Mouse (Mus musculus) ES-E14 (cell line): Measurements from ENCODE around the gene Krt23. TPM values are rescaled to one million over a fixed set of nuclear protein-coding genes. Genes with fewer than 3 reads are reported as not detected.

ENCODE experiments used
- DNase-seq: peaks from one replicate; pipeline ENCODE4 v3.0.0-alpha.2; 2013; ENCODE audit warnings: low read depth, low spot score
- H3K27ac ChIP-seq: 2 replicates; pipeline ENCODE4 v1.5.1; 2012; ENCODE audit warnings: low read depth, mild to moderate bottlenecking, low read length, moderate library complexity, mixed read lengths; ENCODE audit not compliant: poor library complexity, insufficient read depth, severe bottlenecking
- H3K36me3 ChIP-seq: 2 replicates; pipeline ENCODE4 v1.6.1; 2012; ENCODE audit warnings: mild to moderate bottlenecking, low read length, moderate library complexity, mixed read lengths; ENCODE audit not compliant: control insufficient read depth, poor library complexity, insufficient read depth, severe bottlenecking
- H3K4me1 ChIP-seq, 2 experiments: fragments of 150-350 bp in 1 of 2; sonication (generic) in 1 of 2; 2 replicates each; pipeline ENCODE4 v1.6.1; 2012; ENCODE audit warnings: low read length in 2 of 2, mild to moderate bottlenecking in 1 of 2, mixed read lengths in 1 of 2; ENCODE audit not compliant: control insufficient read depth in 2 of 2, insufficient read depth in 2 of 2, poor library complexity in 1 of 2
- H3K4me3 ChIP-seq, 2 experiments: fragments of 150-350 bp in 1 of 2; sonication (generic) in 1 of 2; 2 replicates each; pipeline ENCODE4 v1.5.1; 2012; ENCODE audit warnings: low read length in 2 of 2, low read depth in 1 of 2, mild to moderate bottlenecking in 1 of 2, mixed read lengths in 1 of 2; ENCODE audit not compliant: insufficient read depth in 1 of 2, poor library complexity in 1 of 2, severe bottlenecking in 1 of 2
- H3K9ac ChIP-seq: 2 replicates; pipeline ENCODE4 v1.6.1; 2012; ENCODE audit warnings: low read depth, mild to moderate bottlenecking, low read length, mixed read lengths; ENCODE audit not compliant: poor library complexity, insufficient read depth, severe bottlenecking
- H3K9me3 ChIP-seq: fragments of 150-350 bp; sonication (generic); 2 replicates; pipeline ENCODE4 v1.6.1; 2012; ENCODE audit warnings: low read depth, mild to moderate bottlenecking, low read length; ENCODE audit not compliant: control insufficient read depth, insufficient read depth
- CHD2 ChIP-seq: IDR thresholded peaks from 2 replicates; pipeline ENCODE4 v1.6.1; 2014; ENCODE audit warnings: mild to moderate bottlenecking, low read depth, low read length, inconsistent platforms
- HCFC1 ChIP-seq: IDR thresholded peaks from 2 replicates; pipeline ENCODE4 v1.6.1; 2012; ENCODE audit warnings: low read length, inconsistent platforms, borderline replicate concordance; ENCODE audit not compliant: insufficient read depth
- MAFK ChIP-seq: IDR thresholded peaks from 2 replicates; pipeline ENCODE4 v1.6.1; 2014; ENCODE audit warnings: mild to moderate bottlenecking, low read depth, low read length, inconsistent platforms; ENCODE audit not compliant: insufficient read depth
- ZC3H11A ChIP-seq: IDR thresholded peaks from 2 replicates; pipeline ENCODE4 v1.6.1; 2012; ENCODE audit warnings: low read depth, mild to moderate bottlenecking, inconsistent platforms, low read length, borderline replicate concordance
- ZNF384 ChIP-seq: IDR thresholded peaks from 2 replicates; pipeline ENCODE4 v1.6.1; 2012; ENCODE audit warnings: low read depth, low read length, inconsistent platforms
- in situ Hi-C, 2 experiments: fragments of 600-800 bp; cut with MboI; formaldehyde crosslinking; loops; one replicate each; pipeline ENCODE4 v1.15.1; 2025; ENCODE audit warnings: low sequenced_read_pairs in 2 of 2, inconsistent platforms in 1 of 2; ENCODE audit not compliant: unreplicated experiment in 2 of 2
- total RNA-seq: library from RNA; depleted of rRNA; stranded (reverse); fragments of 300-350 nt; gene quantifications from 2 replicates; pipeline ENCODE4 v1.2.3, GENCODE M21; 2012

The Krt23 gene
- total RNA-seq, 1 experiment: 0.18 TPM

- Histone ChIP-seq H3K9ac (no peak overlapping the region), H3K4me3 (no peak overlapping the region), H3K36me3 (no peaks in the 10 kb centered on the region), H3K4me1 (0 out of 4 replicates have a peak, but pooled peaks cover 0 to 3% of the 10 kb centered on the region in 2 experiments), H3K9me3 (no peaks in the 10 kb centered on the region), H3K27ac (no peak overlapping the region)
- in situ Hi-C loops: loop anchor here in 1 of 2 experiments (5.0 to 10.0 kb wide), 2 partner anchors 81 to 832 kb away; no protein-coding TSS in a partner anchor
- peak; percentile 51 for DNase-seq
- TF ChIP-seq ZC3H11A (peak; percentile 86; the same call in 1 of the 2 replicates), CHD2 (no peak)
Observed at GRCm38 (mm10) chr11:99463155-99463554, 29.8 kb downstream of the Krt23 start.

GRCm38 (mm10) chr11:99461736-99462135 is 31.2 kb downstream of the Krt23 start:
- Histone ChIP-seq H3K27ac (no peak overlapping the region), H3K4me1 (0 out of 4 replicates have a peak, but pooled peaks cover 0 to 3% of the 10 kb centered on the region in 2 experiments), H3K36me3 (no peaks in the 10 kb centered on the region), H3K9ac (no peak overlapping the region), H3K4me3 (no peak overlapping the region), H3K9me3 (no peaks in the 10 kb centered on the region)
- no peak for DNase-seq
- in situ Hi-C loops: loop anchor here in 1 of 2 experiments (5.0 to 10.0 kb wide), 2 partner anchors 79 to 833 kb away; no protein-coding TSS in a partner anchor
- TF ChIP-seq MAFK (no peak), ZNF384 (no peak), HCFC1 (no peak), CHD2 (no peak), ZC3H11A (no peak)

GRCm38 (mm10) chr11:99458887-99459286 is 34.0 kb downstream of the Krt23 start:
- no peak for DNase-seq
- Histone ChIP-seq H3K9ac (no peak overlapping the region), H3K4me3 (no peak overlapping the region), H3K4me1 (0 out of 4 replicates have a peak, but pooled peaks cover 2 to 3% of the 10 kb centered on the region in 2 experiments), H3K27ac (no peak overlapping the region), H3K9me3 (no peaks in the 10 kb centered on the region), H3K36me3 (no peaks in the 10 kb centered on the region)
- in situ Hi-C loops: no loop called here
- no peak for TF ChIP-seq ZNF384

GRCm38 (mm10) chr11:99454759-99455158 is 38.2 kb downstream of the Krt23 start:
- no peak for TF ChIP-seq ZC3H11A
- no peak for TF ChIP-seq HCFC1
- TF ChIP-seq MAFK: no peak
- no peak for TF ChIP-seq ZNF384
- no peak for TF ChIP-seq CHD2
- Histone ChIP-seq H3K9me3 (no peaks in the 10 kb centered on the region), H3K36me3 (no peaks in the 10 kb centered on the region), H3K27ac (no peak overlapping the region), H3K4me1 (0 out of 4 replicates have a peak, but pooled peaks cover 2 to 3% of the 10 kb centered on the region in 2 experiments), H3K4me3 (no peak overlapping the region), H3K9ac (no peak overlapping the region)
- DNase-seq: no peak
- in situ Hi-C loops: no loop called here

- in situ Hi-C loops: no loop called here
- no peak for DNase-seq
Observed at GRCm38 (mm10) chr11:99454044-99454443, 38.9 kb downstream of the Krt23 start.

More at GRCm38 (mm10) chr11:99454044-99454443, 38.9 kb downstream of the Krt23 start:
- Histone ChIP-seq H3K4me1 (0 out of 4 replicates have a peak, but pooled peaks cover under 1 to 2% of the 10 kb centered on the region in 2 experiments), H3K9ac (no peak overlapping the region), H3K36me3 (no peaks in the 10 kb centered on the region), H3K9me3 (no peaks in the 10 kb centered on the region), H3K27ac (no peak overlapping the region), H3K4me3 (no peak overlapping the region)
- TF ChIP-seq ZNF384: no peak
- no peak for TF ChIP-seq HCFC1
- TF ChIP-seq ZC3H11A: no peak
- no peak for TF ChIP-seq MAFK
- no peak for TF ChIP-seq CHD2
